Mouse (Mus musculus) kidney, embryonic 15.5 days (tissue): ENCODE data around the gene 2610021A01Rik. TPM values are rescaled to one million over a fixed set of nuclear protein-coding genes. Genes with fewer than 3 reads are reported as not detected.
"Not testable (repeated sequence)": the region's sequence is repeated elsewhere in the genome, so short reads cannot be mapped to it uniquely, and the experiment has no call there.

Source experiments
- ATAC-seq: fragments of 200-750 bp; cut with Nextera tagmentation; replicated peaks from 2 replicates; pipeline ENCODE4 v1.8.0; 2017; ENCODE audit warnings: moderate TSS enrichment; ENCODE audit not compliant: low FRiP score
- H3K27ac ChIP-seq: fragments of 300-500 bp; sonication (generic); 2 replicates; pipeline ENCODE4 v1.5.1; 2015; ENCODE audit warnings: mild to moderate bottlenecking, inconsistent platforms
- H3K27me3 ChIP-seq: fragments of 300-500 bp; sonication (generic); 2 replicates; pipeline ENCODE4 v1.6.1; 2015; ENCODE audit warnings: inconsistent platforms
- H3K36me3 ChIP-seq: fragments of 300-500 bp; sonication (generic); 2 replicates; pipeline ENCODE4 v1.6.1; 2015; ENCODE audit warnings: inconsistent platforms
- H3K4me1 ChIP-seq: fragments of 300-500 bp; sonication (generic); 2 replicates; pipeline ENCODE4 v1.6.1; 2015; ENCODE audit warnings: inconsistent platforms
- H3K4me2 ChIP-seq: fragments of 300-500 bp; sonication (generic); 2 replicates; pipeline ENCODE4 v1.6.1; 2015; ENCODE audit warnings: moderate library complexity, mild to moderate bottlenecking, inconsistent platforms
- H3K4me3 ChIP-seq: fragments of 300-500 bp; sonication (generic); replicated peaks from 2 replicates; pipeline ENCODE4 v1.5.1; 2015; ENCODE audit warnings: mild to moderate bottlenecking, inconsistent platforms
- H3K9ac ChIP-seq: fragments of 300-500 bp; sonication (generic); 2 replicates; pipeline ENCODE4 v1.6.1; 2015; ENCODE audit warnings: mild to moderate bottlenecking, inconsistent platforms
- H3K9me3 ChIP-seq: fragments of 300-500 bp; sonication (generic); replicated peaks from 2 replicates; pipeline ENCODE4 v1.6.1; 2016; ENCODE audit warnings: inconsistent platforms
- WGBS: fragments of 180-500 bp; shearing (Covaris S2); methylation state at CpG from one replicate; pipeline ENCODE4 v1.1.7; 2015; ENCODE audit warnings: mixed read lengths; 5-methylcytosine and 5-hydroxymethylcytosine counted together
- polyA plus RNA-seq: library from polyadenylated mRNA; unstranded; fragments of >200 nt; fragmentation: Nextera tagmentation; extraction: Ambion mirVana; gene quantifications from 2 replicates; pipeline ENCODE4 v1.2.1, GENCODE M21; 2015

Gene 2610021A01Rik
- polyA plus RNA-seq: 12.5 and 15.9 TPM in 2 replicates

DNA sequence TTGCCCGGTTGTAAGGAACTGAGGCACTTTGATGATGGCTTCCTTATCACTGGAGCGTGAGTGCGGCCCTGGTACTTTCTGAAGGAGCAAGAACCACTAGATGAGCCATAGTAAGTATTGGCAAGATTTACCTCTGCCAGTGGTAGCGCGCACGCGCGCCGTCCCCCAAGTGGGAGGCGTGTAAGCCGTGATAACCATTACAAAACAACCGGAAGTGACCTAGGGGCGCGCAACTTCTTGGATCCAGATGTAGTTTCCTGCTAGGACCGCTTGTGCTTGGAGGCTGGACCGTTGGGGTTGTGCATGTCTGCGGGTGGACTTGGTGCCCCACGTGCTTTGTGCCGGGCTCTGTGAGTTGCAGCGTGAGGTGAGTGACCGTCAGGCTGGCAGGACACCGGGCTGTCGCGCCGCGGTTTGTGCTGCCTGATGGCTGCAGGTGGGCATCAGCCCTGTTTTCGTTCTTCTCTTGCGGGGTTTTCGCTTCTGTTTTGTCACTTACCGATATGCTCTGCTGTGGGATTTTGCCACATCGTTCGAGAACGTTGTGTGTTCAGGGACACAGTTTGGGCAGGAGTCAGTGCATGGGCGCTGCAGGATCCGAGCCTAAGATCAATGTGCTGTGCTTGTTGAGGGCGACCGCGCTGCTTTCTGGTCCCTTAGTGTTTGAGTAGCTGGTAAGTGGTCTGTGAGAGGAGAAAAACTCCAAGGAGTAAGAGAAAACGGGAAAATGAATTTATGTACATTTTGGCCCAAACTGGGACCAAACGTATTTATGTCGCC is at the start of gene 2610021A01Rik:
Gene 2610021A01Rik (plus strand): TSS at position 197 of the 780 bp plus-strand sequence.
- H3K4me1 ChIP-seq: 0 out of 2 replicates have a peak, but pooled peaks cover 3% of the 10 kb centered on the region
- H3K27ac ChIP-seq: peak within 1 kb of the TSS; percentile 77
- ATAC-seq: peak; percentile 99
- peak within 1 kb of the TSS; percentile 70 for H3K4me3 ChIP-seq
- peak within 1 kb of the TSS; percentile 69 for H3K9ac ChIP-seq
- H3K4me2 ChIP-seq: peak within 1 kb of the TSS; percentile 67
- WGBS: under 1% methylated on average over 41 of the region's 41 CpGs
- H3K27me3 ChIP-seq: no peaks in the 10 kb centered on the region
- no peaks in the 10 kb centered on the region for H3K9me3 ChIP-seq
- H3K36me3 ChIP-seq: peaks cover 4% of the 10 kb centered on the region; the same call in 1 of the 2 replicates

GRCm38 (mm10) chr7:41560681-41561080 is 38.3 kb upstream of the 2610021A01Rik start:
- H3K9me3 ChIP-seq: no peaks in the 10 kb centered on the region
- no peak for ATAC-seq
- no peaks in the 10 kb centered on the region for H3K27me3 ChIP-seq
- no peaks in the 10 kb centered on the region for H3K4me1 ChIP-seq
- WGBS: 75% methylated on average over 8 of the region's 8 CpGs
- no peak overlapping the region for H3K4me3 ChIP-seq
- H3K4me2 ChIP-seq: no peak overlapping the region
- no peak overlapping the region for H3K27ac ChIP-seq
- H3K9ac ChIP-seq: no peak overlapping the region
- H3K36me3 ChIP-seq: no peaks in the 10 kb centered on the region

DNA sequence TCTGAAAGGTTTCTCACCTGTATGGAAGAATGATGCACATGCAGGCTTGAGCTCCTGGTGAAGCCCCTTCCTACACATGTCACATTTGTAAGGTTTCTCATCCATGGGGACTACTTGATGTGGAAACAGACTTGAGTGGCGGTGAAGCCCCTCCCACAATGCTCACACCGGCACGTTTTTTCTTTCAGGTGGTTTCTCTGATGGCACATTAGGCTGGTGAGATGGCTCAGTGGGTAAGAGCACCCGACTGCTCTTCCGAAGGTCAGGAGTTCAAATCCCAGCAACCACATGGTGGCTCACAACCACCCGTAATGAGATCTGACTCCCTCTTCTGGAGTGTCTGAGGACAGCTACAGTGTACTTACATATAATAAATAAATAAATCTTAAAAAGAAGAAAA is 25.5 kb upstream of the 2610021A01Rik start, which contains the start of gene Gm6871:
Gene Gm6871 (minus strand): TSS at position 101 of the 400 bp plus-strand sequence.
- H3K9me3 ChIP-seq, H3K4me2 ChIP-seq, H3K4me1 ChIP-seq, H3K9ac ChIP-seq, H3K4me3 ChIP-seq, H3K36me3 ChIP-seq, H3K27ac ChIP-seq, H3K27me3 ChIP-seq, ATAC-seq: not testable (repeated sequence)
- WGBS: 85% methylated on average over 6 of the region's 6 CpGs

GRCm38 (mm10) chr7:41577956-41578355 is 21.1 kb upstream of the 2610021A01Rik start:
- 83% methylated on average over 2 of the region's 2 CpGs for WGBS
- Histone ChIP-seq H3K9ac (no peak overlapping the region), H3K9me3 (0 out of 2 replicates have a peak, but pooled peaks cover 2% of the 10 kb centered on the region), H3K4me3 (no peak overlapping the region), H3K27me3 (no peaks in the 10 kb centered on the region), H3K36me3 (no peaks in the 10 kb centered on the region), H3K4me2 (no peak overlapping the region), H3K27ac (no peak overlapping the region), H3K4me1 (no peaks in the 10 kb centered on the region)
- no peak for ATAC-seq

DNA sequence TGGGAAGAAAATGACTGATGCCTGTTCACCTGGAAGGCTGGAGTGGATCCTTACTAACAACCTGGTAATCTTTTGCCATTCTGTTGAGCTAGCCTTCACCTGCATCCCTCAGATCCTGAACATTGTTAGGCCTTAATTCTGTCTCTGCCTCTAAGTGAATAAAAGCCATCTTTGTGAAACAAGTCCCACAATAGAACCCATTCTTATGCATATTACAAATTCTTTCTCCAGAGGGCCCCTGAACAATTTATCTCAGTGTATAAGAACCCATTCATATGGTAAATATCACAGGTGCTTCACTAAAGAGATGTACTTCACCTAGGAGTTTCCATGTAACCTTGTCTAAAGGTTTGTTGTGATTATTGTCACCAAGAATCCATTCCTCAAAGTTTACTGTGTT is 17.0 kb upstream of the 2610021A01Rik start:
- H3K9me3 ChIP-seq: 0 out of 2 replicates have a peak, but pooled peaks cover 3% of the 10 kb centered on the region
- H3K27me3 ChIP-seq: no peaks in the 10 kb centered on the region
- no peak overlapping the region for H3K4me3 ChIP-seq
- H3K27ac ChIP-seq: no peak overlapping the region
- no peak for ATAC-seq
- H3K36me3 ChIP-seq: no peaks in the 10 kb centered on the region
- no peaks in the 10 kb centered on the region for H3K4me1 ChIP-seq
- no peak overlapping the region for H3K4me2 ChIP-seq
- H3K9ac ChIP-seq: no peak overlapping the region

- not testable (repeated sequence) for H3K36me3 ChIP-seq, H3K4me2 ChIP-seq, H3K27ac ChIP-seq, H3K9ac ChIP-seq, ATAC-seq, H3K4me3 ChIP-seq, H3K9me3 ChIP-seq, H3K4me1 ChIP-seq, H3K27me3 ChIP-seq
These were observed 11.2 kb upstream of the 2610021A01Rik start for GRCm38 (mm10) chr7:41587831-41588230.

DNA sequence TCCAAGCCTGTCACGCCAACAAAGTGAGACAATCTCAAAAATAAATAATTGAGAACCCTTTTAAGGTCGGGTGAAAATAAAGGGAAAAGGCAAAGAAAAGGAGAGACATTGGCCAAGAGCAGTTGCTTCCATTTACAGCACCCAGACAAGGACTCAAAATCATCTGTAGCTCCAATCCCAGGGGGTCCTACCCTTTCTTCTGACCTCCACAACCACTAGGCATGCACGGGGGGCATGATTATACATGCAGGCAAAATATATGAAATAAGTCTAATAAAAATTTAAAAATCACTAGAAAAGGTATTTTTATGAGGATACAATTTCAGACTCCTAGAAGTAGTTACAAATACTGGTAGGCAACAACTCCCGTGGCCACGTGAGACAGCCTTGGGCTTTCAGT is 415 bp upstream of the 2610021A01Rik start:
- 0 out of 2 replicates have a peak, but pooled peaks cover 3% of the 10 kb centered on the region for H3K4me1 ChIP-seq
- 43% methylated on average over 5 of the region's 5 CpGs for WGBS
- H3K4me2 ChIP-seq: peak overlapping the region; percentile 67
- H3K27me3 ChIP-seq: no peaks in the 10 kb centered on the region
- H3K4me3 ChIP-seq: peak overlapping the region; percentile 70
- H3K27ac ChIP-seq: peak overlapping the region; percentile 52; the same call in 1 of the 2 replicates
- H3K9ac ChIP-seq: peak overlapping the region; percentile 41
- 0 out of 2 replicates have a peak, but pooled peaks have one; percentile 9 for ATAC-seq
- H3K9me3 ChIP-seq: no peaks in the 10 kb centered on the region
- H3K36me3 ChIP-seq: peaks cover 4% of the 10 kb centered on the region; the same call in 1 of the 2 replicates

GRCm38 (mm10) chr7:41599932-41600548 is 1.0 kb downstream of the 2610021A01Rik start:
- no peak for ATAC-seq
- Histone ChIP-seq H3K27me3 (no peaks in the 10 kb centered on the region), H3K4me3 (peak overlapping the region; percentile 70), H3K4me1 (0 out of 2 replicates have a peak, but pooled peaks cover 3% of the 10 kb centered on the region), H3K27ac (no peak overlapping the region), H3K9me3 (no peaks in the 10 kb centered on the region), H3K36me3 (peaks cover 9% of the 10 kb centered on the region; the same call in 1 of the 2 replicates), H3K4me2 (peak overlapping the region; percentile 67), H3K9ac (peak overlapping the region; percentile 69)
- 13% methylated on average over 3 of the region's 3 CpGs for WGBS

GRCm38 (mm10) chr7:41611654-41612053 is 12.6 kb downstream of the 2610021A01Rik start:
- ATAC-seq: no peak
- H3K9me3 ChIP-seq: no peaks in the 10 kb centered on the region

DNA sequence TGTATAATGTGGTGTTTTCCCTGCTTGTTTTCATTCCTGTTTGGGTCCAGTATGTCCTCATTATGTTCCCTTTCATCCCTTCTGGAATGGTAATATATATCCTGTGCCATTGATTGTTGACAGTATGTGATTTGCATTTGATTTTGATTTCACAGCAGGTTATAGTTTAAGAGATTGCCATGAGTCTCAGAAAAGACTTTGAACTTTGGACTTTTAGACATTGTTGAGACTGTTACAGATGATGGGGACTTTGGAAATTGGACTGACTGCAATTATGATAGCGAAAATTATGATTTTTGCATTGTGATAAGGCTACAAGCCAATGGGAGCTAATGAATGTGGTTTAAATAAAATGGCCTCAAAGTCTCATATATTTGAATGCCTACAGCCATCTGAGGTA is 17.2 kb downstream of the 2610021A01Rik start:
- 93% methylated on average over 1 of the region's 1 CpGs for WGBS
- not testable (repeated sequence) for H3K9me3 ChIP-seq, ATAC-seq

More at GRCm38 (mm10) chr7:41611654-41612053, 12.6 kb downstream of the 2610021A01Rik start:
- WGBS: 80% methylated on average over 3 of the region's 3 CpGs
- Histone ChIP-seq H3K27ac (no peak overlapping the region), H3K4me2 (no peak overlapping the region), H3K4me1 (no peaks in the 10 kb centered on the region), H3K36me3 (peaks cover 47% of the 10 kb centered on the region), H3K4me3 (no peak overlapping the region), H3K27me3 (no peaks in the 10 kb centered on the region), H3K9ac (no peak overlapping the region)

GRCm38 (mm10) chr7:41632409-41633220 is 33.6 kb downstream of the 2610021A01Rik start, which contains the start of gene Zfp788:
Zfp788 (plus strand) TSS chr7:41633203.
- Histone ChIP-seq H3K4me1 (peaks cover 7% of the 10 kb centered on the region; the same call in 1 of the 2 replicates), H3K27me3 (no peaks in the 10 kb centered on the region), H3K9ac (peak within 1 kb of the TSS; percentile 60), H3K9me3 (peaks cover 6% of the 10 kb centered on the region; the same call in 1 of the 2 replicates), H3K27ac (peak within 1 kb of the TSS; percentile 98), H3K4me3 (peak within 1 kb of the TSS; percentile 76), H3K36me3 (peaks cover 41% of the 10 kb centered on the region), H3K4me2 (peak within 1 kb of the TSS; percentile 95)
- WGBS: 1% methylated on average over 27 of the region's 27 CpGs
- peak; percentile 98 for ATAC-seq

More for the DNA sequence above, 17.2 kb downstream of the 2610021A01Rik start:
- not testable (repeated sequence) for H3K4me2 ChIP-seq, H3K27me3 ChIP-seq, H3K4me3 ChIP-seq, H3K9ac ChIP-seq, H3K27ac ChIP-seq, H3K4me1 ChIP-seq
- H3K36me3 ChIP-seq: peaks cover 69% of the 10 kb centered on the region
